Mouse (Mus musculus): Measurements from ENCODE around the gene Ssbp2. TPM values are rescaled to one million over a fixed set of nuclear protein-coding genes. Genes with fewer than 3 reads are reported as not detected.
A peak's percentile ranks its signal among the peaks of the same experiment; 100 is the strongest.

The Ssbp2 gene
- polyA plus RNA-seq, 1 experiment from 2014 or later = 74.5 TPM

DNA sequence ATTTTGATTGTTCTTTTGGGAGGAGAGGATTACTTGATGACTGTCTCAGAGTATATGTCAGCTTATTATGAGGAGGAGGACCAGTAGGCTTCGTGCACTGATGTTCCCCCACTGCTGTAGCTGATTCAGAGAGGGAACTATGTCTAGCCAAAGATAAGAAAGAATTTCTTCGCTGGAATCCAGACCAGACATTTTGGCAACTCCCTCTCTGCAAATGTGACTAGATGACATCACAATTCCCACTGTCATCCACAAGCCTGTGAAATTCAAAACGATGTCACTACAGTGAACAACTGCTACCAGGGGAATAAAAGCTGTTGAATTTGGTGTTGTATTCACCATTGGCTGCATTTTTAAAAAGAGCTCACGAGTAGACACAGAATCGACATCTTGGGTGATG, 11.1 kb upstream of the Ssbp2 start:
- H3K9ac ChIP-seq = no peak overlapping the region
- no peaks in the 10 kb centered on the region for H3K27me3 ChIP-seq (replicated peaks)
- peaks cover 13% of the 10 kb centered on the region for H3K4me1 ChIP-seq
- 42% methylated on average over 5 of the region's 5 CpGs for WGBS (ENCODE audit: insufficient replicate concordance)
- H3K4me3 ChIP-seq = no peak overlapping the region
- H3K4me2 ChIP-seq = no peak overlapping the region
- no peaks in the 10 kb centered on the region for H3K9me3 ChIP-seq (replicated peaks)
- no peak overlapping the region for H3K27ac ChIP-seq
- ATAC-seq = no peak
- H3K36me3 ChIP-seq = no peaks in the 10 kb centered on the region

DNA sequence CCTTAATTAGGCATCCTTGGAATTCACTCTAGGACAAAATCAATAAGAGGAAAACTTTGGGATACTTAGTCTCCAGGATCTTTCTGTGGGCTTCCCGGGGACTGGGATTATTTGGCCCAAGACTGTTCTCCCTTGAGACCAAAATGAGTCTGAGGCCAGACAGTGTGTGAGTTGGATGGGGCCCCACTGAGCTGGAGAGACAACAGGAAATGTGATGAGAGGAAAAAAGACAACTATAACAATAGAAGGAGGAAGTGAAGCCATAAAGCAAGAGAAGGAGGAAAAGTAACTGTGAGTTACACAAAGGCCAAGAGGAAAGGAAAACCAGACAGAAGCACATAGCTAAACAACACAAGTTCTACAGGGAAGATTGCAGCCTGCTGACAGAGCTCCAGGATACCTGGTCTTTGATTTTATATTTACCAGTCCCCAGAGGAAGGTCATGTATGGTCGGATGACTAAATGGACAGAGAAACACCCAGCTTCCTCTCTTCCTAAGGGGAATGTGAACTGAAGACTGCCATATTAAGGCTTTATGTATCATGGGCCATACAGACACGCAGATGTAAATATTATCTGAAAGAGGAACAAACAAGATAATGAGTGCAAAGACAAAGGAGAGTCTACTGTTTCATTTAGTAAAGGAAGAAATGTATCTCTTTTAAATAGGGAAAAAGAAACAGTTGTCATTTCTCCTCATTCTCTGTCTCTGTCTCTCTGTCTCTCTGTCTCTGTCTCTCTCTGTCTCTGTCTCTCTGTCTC, 8.5 kb upstream of the Ssbp2 start:
- H3K4me2 ChIP-seq = no peak overlapping the region
- no peak overlapping the region for H3K9ac ChIP-seq
- H3K9me3 ChIP-seq (replicated peaks) = no peaks in the 10 kb centered on the region
- H3K36me3 ChIP-seq = no peaks in the 10 kb centered on the region
- 33% methylated on average over 3 of the region's 3 CpGs for WGBS (ENCODE audit: insufficient replicate concordance)
- peaks cover 30% of the 10 kb centered on the region for H3K4me1 ChIP-seq
- H3K4me3 ChIP-seq = no peak overlapping the region
- no peak overlapping the region for H3K27ac ChIP-seq
- ATAC-seq = no peak
- no peaks in the 10 kb centered on the region for H3K27me3 ChIP-seq (replicated peaks)

DNA sequence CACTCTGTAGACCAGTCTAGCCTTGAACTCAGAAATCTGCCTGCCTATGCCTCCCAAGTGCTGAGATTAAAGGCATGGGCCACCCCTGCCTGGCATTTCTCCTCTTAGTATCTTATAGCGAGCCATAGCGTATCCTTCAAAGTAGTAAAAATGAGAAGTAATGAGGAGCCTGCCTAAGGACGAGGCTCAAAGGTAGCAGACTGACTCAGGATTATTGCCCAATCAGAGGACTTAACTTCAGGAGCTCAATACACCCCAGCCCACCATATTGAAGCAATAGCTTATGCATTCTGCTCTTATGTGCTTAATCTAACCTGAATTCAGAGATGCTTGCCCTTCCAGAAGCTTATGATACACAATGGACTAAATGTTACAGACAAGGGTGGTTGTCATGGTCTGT, 7.8 kb upstream of the Ssbp2 start:
- ATAC-seq = no peak
- Histone ChIP-seq H3K27ac (no peak overlapping the region), H3K4me2 (no peak overlapping the region), H3K9ac (no peak overlapping the region), H3K4me3 (no peak overlapping the region), H3K9me3 (replicated peaks) (no peaks in the 10 kb centered on the region), H3K27me3 (replicated peaks) (no peaks in the 10 kb centered on the region), H3K4me1 (peaks cover 37% of the 10 kb centered on the region), H3K36me3 (no peaks in the 10 kb centered on the region)
- 79% methylated on average over 3 of the region's 3 CpGs for WGBS (ENCODE audit: insufficient replicate concordance)

DNA sequence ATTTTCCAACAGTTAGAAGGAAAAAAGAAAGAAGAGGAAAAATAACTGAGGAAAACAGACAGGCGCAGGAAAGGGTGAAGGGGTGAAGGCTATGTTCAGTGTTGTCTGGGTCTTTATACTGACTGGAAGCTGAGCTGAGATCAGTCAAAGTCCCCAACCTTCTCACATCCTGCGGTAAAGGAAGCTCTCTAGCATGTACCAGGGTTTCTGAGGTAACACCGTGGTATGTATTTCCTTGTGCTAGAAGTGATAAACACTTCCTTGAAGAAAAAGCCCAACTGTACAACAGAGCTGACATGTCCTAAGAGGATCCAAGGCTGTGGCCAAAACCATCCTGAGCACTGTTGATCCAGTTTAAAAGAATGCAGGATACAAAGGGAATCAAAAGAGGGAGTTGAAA, 6.8 kb upstream of the Ssbp2 start:
- no peaks in the 10 kb centered on the region for H3K36me3 ChIP-seq
- H3K27me3 ChIP-seq (replicated peaks) = no peaks in the 10 kb centered on the region
- no peak for ATAC-seq
- H3K9ac ChIP-seq = no peak overlapping the region
- no peaks in the 10 kb centered on the region for H3K9me3 ChIP-seq (replicated peaks)
- no peak overlapping the region for H3K4me3 ChIP-seq
- WGBS (ENCODE audit: insufficient replicate concordance) = 48% methylated on average over 3 of the region's 3 CpGs
- H3K4me1 ChIP-seq = peaks cover 46% of the 10 kb centered on the region
- H3K27ac ChIP-seq = no peak overlapping the region
- no peak overlapping the region for H3K4me2 ChIP-seq

DNA sequence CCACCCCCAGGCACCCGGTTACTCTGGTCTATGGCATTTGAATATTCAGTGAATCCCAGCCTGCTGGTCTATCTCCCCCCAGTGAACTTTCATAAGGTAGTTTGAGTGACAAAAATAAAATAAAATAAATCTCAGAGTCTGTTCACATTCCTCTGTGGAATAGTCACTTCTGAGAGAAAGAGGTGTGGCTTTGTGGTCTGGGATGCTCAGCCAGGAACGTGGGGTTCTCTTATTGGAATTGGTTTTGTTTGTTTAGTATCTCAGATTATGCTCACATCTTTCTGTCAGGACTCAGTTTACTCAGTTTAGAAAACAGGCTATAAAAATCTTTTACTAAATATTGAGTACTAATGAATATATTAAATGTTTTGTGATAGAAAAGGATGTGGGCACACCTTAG, 4.0 kb upstream of the Ssbp2 start:
- H3K9ac ChIP-seq = no peak overlapping the region
- no peak for ATAC-seq
- H3K4me3 ChIP-seq = no peak overlapping the region
- peaks cover 66% of the 10 kb centered on the region for H3K4me1 ChIP-seq
- no peak overlapping the region for H3K4me2 ChIP-seq
- H3K36me3 ChIP-seq = no peaks in the 10 kb centered on the region
- H3K27me3 ChIP-seq (replicated peaks) = no peaks in the 10 kb centered on the region
- no peaks in the 10 kb centered on the region for H3K9me3 ChIP-seq (replicated peaks)
- WGBS (ENCODE audit: insufficient replicate concordance) = 41% methylated on average over 2 of the region's 2 CpGs
- 0 out of 2 replicates have a peak overlapping the region, but pooled peaks have one; percentile 1 for H3K27ac ChIP-seq

DNA sequence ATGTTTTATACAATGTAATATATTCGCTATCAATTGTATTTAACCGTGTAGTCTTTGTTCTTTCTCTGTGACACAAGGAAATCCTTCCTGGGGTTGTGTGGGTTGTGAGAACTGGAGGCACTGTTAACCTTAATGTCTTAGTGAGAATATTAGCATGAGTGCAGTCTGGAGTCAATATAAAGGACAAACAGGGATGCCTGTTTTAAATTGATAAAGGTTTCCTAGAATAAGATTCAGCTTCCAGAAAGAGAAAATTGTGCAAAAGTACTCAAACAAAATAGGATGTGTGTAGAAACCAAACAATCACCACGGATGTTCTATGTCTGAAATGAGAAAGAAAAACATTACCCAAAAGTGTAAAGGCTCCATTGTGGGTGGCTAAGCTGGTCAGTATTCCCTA, 3.3 kb upstream of the Ssbp2 start:
- Histone ChIP-seq H3K36me3 (no peaks in the 10 kb centered on the region), H3K9ac (no peak overlapping the region), H3K27me3 (replicated peaks) (no peaks in the 10 kb centered on the region), H3K9me3 (replicated peaks) (no peaks in the 10 kb centered on the region), H3K27ac (peak overlapping the region; percentile 83), H3K4me1 (peaks cover 61% of the 10 kb centered on the region), H3K4me2 (peak overlapping the region; percentile 44), H3K4me3 (no peak overlapping the region)
- no peak for ATAC-seq
- 27% methylated on average over 3 of the region's 3 CpGs for WGBS (ENCODE audit: insufficient replicate concordance)

DNA sequence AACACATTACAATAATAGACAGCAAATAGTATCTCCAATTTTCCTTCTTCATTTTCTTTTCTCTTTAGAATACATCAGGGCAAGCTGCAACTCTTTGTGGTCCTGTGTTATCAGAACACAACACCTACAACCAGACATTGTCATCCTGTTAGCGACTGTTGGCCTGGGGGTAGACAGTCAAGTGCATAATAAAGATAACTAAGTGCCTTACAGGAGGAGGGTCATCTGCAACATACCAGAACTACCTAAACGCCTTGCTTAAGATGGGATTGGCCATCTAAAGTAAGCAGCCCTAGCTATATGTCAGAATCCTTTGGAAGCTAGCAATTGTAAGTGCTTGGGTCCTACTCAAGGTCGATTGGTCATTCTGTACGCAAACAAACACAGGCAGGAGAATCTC, 2.1 kb upstream of the Ssbp2 start:
- Histone ChIP-seq H3K4me1 (peaks cover 63% of the 10 kb centered on the region), H3K4me2 (peak overlapping the region; percentile 45), H3K36me3 (no peaks in the 10 kb centered on the region), H3K27me3 (replicated peaks) (no peaks in the 10 kb centered on the region), H3K9ac (peak overlapping the region; percentile 13; the same call in 1 of the 2 replicates), H3K9me3 (replicated peaks) (no peaks in the 10 kb centered on the region), H3K27ac (peak overlapping the region; percentile 90), H3K4me3 (no peak overlapping the region)
- WGBS (ENCODE audit: insufficient replicate concordance) = 15% methylated on average over 4 of the region's 4 CpGs
- ATAC-seq = peak; percentile 42

DNA sequence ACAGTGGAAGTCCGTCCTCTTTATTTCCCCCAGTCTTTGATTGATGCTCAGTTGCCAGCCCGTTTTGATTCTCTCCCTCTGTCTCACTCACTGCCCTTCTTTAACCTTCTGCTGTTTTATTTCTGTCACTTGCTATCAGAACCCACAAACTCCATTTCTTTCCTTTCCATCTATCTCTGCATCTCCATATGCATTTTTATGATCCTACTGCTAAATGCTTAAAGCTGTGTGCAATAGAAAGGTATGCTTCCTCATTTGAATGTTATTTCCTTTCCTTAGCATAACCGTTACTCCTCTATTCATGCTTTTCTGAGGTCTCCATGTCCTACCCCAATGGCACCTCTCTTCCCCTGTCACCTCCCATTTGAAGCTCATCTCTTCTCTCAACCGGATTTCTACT, 594 bp upstream of the Ssbp2 start:
- Histone ChIP-seq H3K27ac (peak overlapping the region; percentile 96), H3K9ac (peak overlapping the region; percentile 99), H3K9me3 (replicated peaks) (no peaks in the 10 kb centered on the region), H3K27me3 (replicated peaks) (no peaks in the 10 kb centered on the region), H3K4me2 (peak overlapping the region; percentile 92), H3K4me3 (peak overlapping the region; percentile 100), H3K4me1 (peaks cover 76% of the 10 kb centered on the region), H3K36me3 (no peaks in the 10 kb centered on the region)
- ATAC-seq = no peak
- 40% methylated on average over 4 of the region's 4 CpGs for WGBS (ENCODE audit: insufficient replicate concordance)

DNA sequence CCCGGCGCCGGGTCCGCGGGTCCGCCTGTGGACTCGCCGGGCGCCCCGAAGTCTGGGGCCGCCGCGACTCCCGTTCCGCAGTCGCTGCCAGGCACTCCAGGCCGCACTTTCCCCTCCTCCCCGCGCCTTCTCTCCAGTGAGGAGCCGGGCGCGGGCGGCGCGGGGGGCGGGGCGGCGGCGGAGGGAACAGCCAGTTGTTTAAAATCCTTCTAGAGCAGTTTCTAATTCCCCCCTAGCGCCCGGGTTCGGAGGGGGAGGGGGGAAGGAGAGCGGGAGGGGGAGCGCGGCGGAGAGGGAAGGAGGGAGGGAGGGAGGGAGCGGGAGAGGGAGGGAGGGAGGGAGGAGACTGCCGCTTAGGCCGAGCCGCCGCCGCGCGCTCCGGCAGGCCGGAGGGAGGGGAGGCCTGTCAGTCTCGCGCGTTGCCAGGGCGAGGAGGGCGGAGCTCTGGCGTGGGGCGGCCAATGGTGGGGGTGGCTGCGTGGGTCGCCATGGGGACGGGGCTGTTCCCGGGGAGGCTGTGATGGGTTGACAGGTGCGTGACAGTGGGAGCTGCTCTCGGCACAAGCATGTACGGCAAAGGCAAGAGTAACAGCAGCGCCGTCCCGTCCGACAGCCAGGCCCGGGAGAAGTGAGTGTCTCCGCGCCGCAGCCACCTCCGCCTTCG, 670 bp downstream of the Ssbp2 start:
- H3K9me3 ChIP-seq (replicated peaks) = no peaks in the 10 kb centered on the region
- H3K9ac ChIP-seq = peak overlapping the region; percentile 99
- H3K4me3 ChIP-seq = peak overlapping the region; percentile 100
- H3K4me1 ChIP-seq = peaks cover 77% of the 10 kb centered on the region
- no peaks in the 10 kb centered on the region for H3K36me3 ChIP-seq
- ATAC-seq = peak; percentile 92
- peak overlapping the region; percentile 96 for H3K27ac ChIP-seq
- H3K4me2 ChIP-seq = peak overlapping the region; percentile 92
- WGBS (ENCODE audit: insufficient replicate concordance) = 0% methylated on average over 55 of the region's 70 CpGs
- H3K27me3 ChIP-seq (replicated peaks) = no peaks in the 10 kb centered on the region

DNA sequence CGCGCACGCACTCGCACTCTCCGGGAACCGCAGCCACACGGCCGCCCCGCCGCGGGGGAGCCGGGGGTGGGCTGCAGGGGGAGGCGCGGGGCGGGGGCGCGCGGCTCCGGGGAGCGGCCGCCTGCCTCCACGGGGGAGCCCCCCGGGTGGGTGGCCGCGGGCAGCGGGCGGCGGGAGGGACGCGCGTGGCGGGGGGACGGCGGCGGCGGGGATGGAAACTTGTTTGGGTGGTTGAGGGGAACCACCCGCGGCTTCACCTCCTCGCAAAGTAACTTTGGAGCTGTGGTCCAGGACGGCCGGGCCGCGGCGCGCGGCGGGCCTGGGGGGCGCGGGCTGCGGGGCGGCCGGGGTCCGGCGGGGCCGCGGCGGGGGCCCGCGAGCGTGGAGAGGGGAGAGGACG, 1.2 kb downstream of the Ssbp2 start:
- Histone ChIP-seq H3K9ac (peak overlapping the region; percentile 99), H3K27ac (peak overlapping the region; percentile 96), H3K9me3 (replicated peaks) (no peaks in the 10 kb centered on the region), H3K36me3 (no peaks in the 10 kb centered on the region), H3K4me1 (peaks cover 78% of the 10 kb centered on the region), H3K27me3 (replicated peaks) (no peaks in the 10 kb centered on the region), H3K4me2 (peak overlapping the region; percentile 92), H3K4me3 (peak overlapping the region; percentile 100)
- ATAC-seq = no peak
- WGBS (ENCODE audit: insufficient replicate concordance) = 1% methylated on average over 31 of the region's 61 CpGs

DNA sequence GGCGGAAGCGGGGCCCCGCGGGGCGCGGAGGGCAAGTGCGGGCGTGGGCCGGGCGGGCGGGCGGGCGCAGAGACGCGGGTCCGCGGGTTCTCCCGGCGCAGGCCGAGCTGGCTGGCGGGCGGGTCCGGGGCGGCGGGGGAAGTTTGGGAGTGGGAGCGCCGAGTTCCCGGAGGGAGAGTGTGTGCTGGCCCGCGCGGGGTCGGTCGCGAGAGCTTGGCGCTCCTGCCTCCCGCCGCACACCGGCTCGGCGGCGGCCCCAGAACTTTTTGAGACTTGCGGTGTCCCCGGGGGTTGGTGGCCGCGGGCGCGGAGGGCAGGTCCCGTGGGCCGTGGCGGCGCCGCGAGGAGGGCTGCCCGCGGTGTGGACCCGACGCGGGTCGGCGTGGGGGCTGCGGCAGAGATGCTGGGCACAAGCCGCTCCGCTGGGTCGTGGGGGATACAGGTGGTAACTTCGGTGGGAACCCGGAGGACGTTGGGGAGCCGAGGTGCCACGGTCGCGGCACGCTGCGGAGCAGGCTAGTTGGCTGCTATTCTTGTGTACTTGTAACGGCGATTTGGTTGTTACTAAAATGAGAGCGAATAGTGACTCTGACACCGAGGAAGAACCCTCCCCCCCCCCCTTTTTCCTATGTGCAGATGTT, 1.7 kb downstream of the Ssbp2 start:
- no peak for ATAC-seq
- peak overlapping the region; percentile 99 for H3K9ac ChIP-seq
- no peaks in the 10 kb centered on the region for H3K9me3 ChIP-seq (replicated peaks)
- H3K27me3 ChIP-seq (replicated peaks) = no peaks in the 10 kb centered on the region
- H3K4me3 ChIP-seq = peak overlapping the region; percentile 100
- under 1% methylated on average over 35 of the region's 77 CpGs for WGBS (ENCODE audit: insufficient replicate concordance)
- peaks cover 76% of the 10 kb centered on the region for H3K4me1 ChIP-seq
- H3K27ac ChIP-seq = peak overlapping the region; percentile 96
- peak overlapping the region; percentile 92 for H3K4me2 ChIP-seq
- H3K36me3 ChIP-seq = no peaks in the 10 kb centered on the region

DNA sequence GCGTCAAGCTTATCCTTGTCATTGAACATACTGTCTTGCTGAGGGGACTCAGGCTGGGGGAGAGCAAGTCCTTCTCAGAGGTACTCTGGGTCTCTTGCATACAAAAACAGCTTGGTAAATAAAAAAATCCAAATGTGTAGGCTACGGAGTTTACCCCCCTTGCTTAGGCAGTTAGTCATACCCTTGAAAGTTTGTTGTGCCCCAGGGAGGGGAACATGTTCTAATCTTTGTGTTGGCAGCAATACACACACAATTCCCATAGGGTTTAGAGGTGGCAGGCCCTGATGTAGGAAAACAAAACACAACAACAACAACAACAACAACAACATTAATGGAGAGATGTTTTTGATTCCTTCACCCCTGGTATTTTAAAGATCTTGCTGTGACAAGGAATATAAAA, 2.3 kb downstream of the Ssbp2 start:
- Histone ChIP-seq H3K36me3 (no peaks in the 10 kb centered on the region), H3K4me1 (peaks cover 75% of the 10 kb centered on the region), H3K9ac (peak overlapping the region; percentile 99), H3K4me3 (peak overlapping the region; percentile 100), H3K9me3 (replicated peaks) (no peaks in the 10 kb centered on the region), H3K4me2 (peak overlapping the region; percentile 92), H3K27me3 (replicated peaks) (no peaks in the 10 kb centered on the region), H3K27ac (peak overlapping the region; percentile 96)
- 7% methylated on average over 2 of the region's 2 CpGs for WGBS (ENCODE audit: insufficient replicate concordance)
- ATAC-seq = no peak
